Mouse (Mus musculus) spleen, adult 2 months (tissue): ENCODE measurements around the gene Agbl4.

Experiments
- CTCF ChIP-seq: fragments of 200-500 bp; IDR thresholded peaks from 2 replicates; pipeline ENCODE4 v1.5.1; 2011; ENCODE audit warnings: mild to moderate bottlenecking, inconsistent platforms; ENCODE audit not compliant: insufficient read depth, insufficient read length, insufficient replicate concordance; ENCODE audit errors: extremely low read depth
- POLR2A ChIP-seq: fragments of 200-500 bp; IDR thresholded peaks from 2 replicates; pipeline ENCODE4 v1.6.1; 2011; ENCODE audit warnings: low read depth, low read length, inconsistent platforms

GRCm38 (mm10) chr4:111383101-111383500 lies 985.6 kb downstream of the Agbl4 start:
- TF ChIP-seq POLR2A, result no peak
- no peak for TF ChIP-seq CTCF
